Mouse (Mus musculus) G1E (cell line): ENCODE results near the gene Bgn.

Experiments
- CTCF ChIP-seq: IDR thresholded peaks from 2 replicates; pipeline ENCODE4 v1.5.1; 2012; ENCODE audit warnings: low read depth, low read length, inconsistent platforms, mixed read lengths
- GATA1 ChIP-seq: IDR thresholded peaks from 2 replicates; pipeline ENCODE4 v1.6.1; 2012; ENCODE audit warnings: borderline replicate concordance, low read length, inconsistent platforms, mixed read lengths
- TAL1 ChIP-seq: conservative IDR thresholded peaks from 2 replicates; pipeline ENCODE4 v1.6.1; 2012; ENCODE audit warnings: low read depth, low read length, inconsistent platforms, mixed read lengths

DNA sequence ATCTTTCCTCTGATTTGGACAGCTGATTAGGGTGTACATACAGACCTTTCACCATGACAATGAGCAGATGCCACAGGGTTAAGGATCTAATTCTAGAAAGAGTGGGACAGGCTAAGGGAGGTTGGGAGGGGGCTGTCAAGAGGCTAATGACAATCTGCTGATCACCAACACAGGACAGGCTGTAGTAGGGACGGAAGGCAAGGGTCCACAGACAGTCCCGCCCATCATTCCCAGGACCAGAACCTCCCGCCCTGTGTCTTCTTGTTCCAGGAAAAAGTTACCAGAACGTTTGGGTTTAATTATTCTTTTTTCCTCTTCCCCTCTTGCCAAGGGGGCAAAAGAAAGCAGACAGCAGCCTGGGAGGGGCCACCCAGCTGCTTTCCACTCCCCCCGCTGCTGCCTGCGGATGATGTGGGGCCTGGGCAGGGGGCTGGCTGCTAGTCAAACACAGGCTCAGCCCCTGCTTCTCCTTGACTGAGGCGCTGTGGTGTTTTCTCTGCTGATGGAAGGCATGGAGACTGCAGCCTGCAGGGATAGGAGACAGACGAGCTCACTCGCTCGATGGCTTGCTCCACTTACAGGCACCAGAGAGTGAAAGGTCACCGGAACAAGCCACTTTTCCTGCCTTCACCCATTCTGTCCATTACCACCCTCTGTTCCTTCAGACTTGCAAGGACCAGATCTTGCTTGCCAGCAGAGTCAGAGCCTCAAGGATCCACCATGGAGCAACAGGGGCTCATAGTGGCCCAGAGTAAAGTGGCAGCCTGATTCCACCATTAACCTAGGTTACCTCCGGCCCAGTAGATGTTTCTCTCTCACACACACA lies 8.8 kb upstream of the Bgn start:
- TF ChIP-seq CTCF = no peak
- no peak for TF ChIP-seq GATA1
- TF ChIP-seq TAL1 = no peak
